Mouse (Mus musculus): ENCODE data around the gene Wdr49.
A peak's percentile ranks its signal among the peaks of the same experiment; 100 is the strongest.

Wdr49 gene

GRCm38 (mm10) chr3:75482056-75482455 is at the start of gene Wdr49:
Wdr49 (minus strand) TSS chr3:75482156.
- DNase-seq (ENCODE audit: low spot score in 2 of 2): no peak

GRCm38 (mm10) chr3:75531074-75531473 is 49.1 kb upstream of the Wdr49 start:
- no peak for DNase-seq (ENCODE audit: low spot score in 2 of 2)

GRCm38 (mm10) chr3:75522527-75522926 is 40.6 kb upstream of the Wdr49 start:
- no peak for DNase-seq (ENCODE audit: low spot score in 2 of 2)

- DNase-seq (ENCODE audit: low spot score in 2 of 2): no peak
Measured at GRCm38 (mm10) chr3:75521314-75521713, 39.4 kb upstream of the Wdr49 start.

GRCm38 (mm10) chr3:75517631-75518250 is 35.8 kb upstream of the Wdr49 start:
- peak; percentile 7 to 16 for DNase-seq (ENCODE audit: low spot score in 2 of 2)

GRCm38 (mm10) chr3:75498961-75499960 is 17.3 kb upstream of the Wdr49 start:
- DNase-seq (ENCODE audit: low spot score in 2 of 2): no peak

- DNase-seq (ENCODE audit: low spot score in 2 of 2): no peak
Measured at GRCm38 (mm10) chr3:75492913-75493312, 11.0 kb upstream of the Wdr49 start.

GRCm38 (mm10) chr3:75475106-75475505 is 6.8 kb downstream of the Wdr49 start:
- no peak for DNase-seq (ENCODE audit: low spot score in 2 of 2)

GRCm38 (mm10) chr3:75474657-75475056 is 7.3 kb downstream of the Wdr49 start:
- no peak for DNase-seq (ENCODE audit: low spot score in 2 of 2)

GRCm38 (mm10) chr3:75468154-75468553 is 13.8 kb downstream of the Wdr49 start:
- DNase-seq (ENCODE audit: low spot score in 2 of 2): no peak

GRCm38 (mm10) chr3:75430564-75431181 is 51.3 kb downstream of the Wdr49 start:
- DNase-seq (ENCODE audit: low spot score in 2 of 2): no peak

- no peak for DNase-seq (ENCODE audit: low spot score in 2 of 2)
Measured at GRCm38 (mm10) chr3:75395918-75396317, 86.0 kb downstream of the Wdr49 start.

- DNase-seq (ENCODE audit: low spot score in 2 of 2): no peak
Measured at GRCm38 (mm10) chr3:75395121-75395895, 86.6 kb downstream of the Wdr49 start.

- no peak for DNase-seq (ENCODE audit: low spot score in 2 of 2)
Measured at GRCm38 (mm10) chr3:75394487-75394886, 87.5 kb downstream of the Wdr49 start.

GRCm38 (mm10) chr3:75381776-75382175 is 100.2 kb downstream of the Wdr49 start:
- DNase-seq (ENCODE audit: low spot score in 2 of 2): no peak

GRCm38 (mm10) chr3:75353972-75354371 is 128.0 kb downstream of the Wdr49 start:
- DNase-seq (ENCODE audit: low spot score in 2 of 2): no peak

GRCm38 (mm10) chr3:75337196-75337595 is 144.8 kb downstream of the Wdr49 start:
- DNase-seq (ENCODE audit: low spot score in 2 of 2): no peak

- no peak for DNase-seq (ENCODE audit: low spot score in 2 of 2)
Measured at GRCm38 (mm10) chr3:75320999-75321398, 161.0 kb downstream of the Wdr49 start.

GRCm38 (mm10) chr3:75308861-75309260 is 173.1 kb downstream of the Wdr49 start:
- DNase-seq (ENCODE audit: low spot score in 2 of 2): no peak

- no peak for DNase-seq (ENCODE audit: low spot score in 2 of 2)
Measured at GRCm38 (mm10) chr3:75308228-75308627, 173.7 kb downstream of the Wdr49 start.

GRCm38 (mm10) chr3:75305584-75305983 is 176.4 kb downstream of the Wdr49 start:
- no peak for DNase-seq (ENCODE audit: low spot score in 2 of 2)

- DNase-seq (ENCODE audit: low spot score in 2 of 2): no peak
Measured at GRCm38 (mm10) chr3:75304621-75305020, 177.3 kb downstream of the Wdr49 start.

Data from urinary bladder, postnatal 36 days (tissue).